Mouse (Mus musculus): ENCODE results near the gene Ces5a. TPM values are rescaled to one million over a fixed set of nuclear protein-coding genes. Genes with fewer than 3 reads are reported as not detected.
"Not testable (repeated sequence)": the region's sequence is repeated elsewhere in the genome, so short reads cannot be mapped to it uniquely, and the experiment has no call there.

Gene Ces5a
- total RNA-seq, 1 experiment, result not detected

GRCm38 (mm10) chr8:93478211-93478610 is 57.4 kb downstream of the Ces5a start:
- DNase-seq (ENCODE audit: low read depth, low spot score), result no peak
- in situ Hi-C loops (cut with MboI; ENCODE audit: low sequenced_read_pairs in 2 of 2, unreplicated experiment in 2 of 2), result no loop called here
- Histone ChIP-seq H3K9ac (ENCODE audit: insufficient read depth, low read depth, low read length, poor library complexity, severe bottlenecking) (no peak overlapping the region), H3K9me3 (ENCODE audit: control insufficient read depth, insufficient read depth, low read depth, low read length) (no peaks in the 10 kb centered on the region), H3K27ac (ENCODE audit: insufficient read depth, low read depth, low read length, poor library complexity, severe bottlenecking) (no peak overlapping the region), H3K36me3 (ENCODE audit: control insufficient read depth, insufficient read depth, low read length, poor library complexity, severe bottlenecking) (no peaks in the 10 kb centered on the region), H3K4me3 (ENCODE audit: insufficient read depth in 1 of 2, low read depth in 1 of 2, low read length in 2 of 2, poor library complexity in 1 of 2, severe bottlenecking in 1 of 2) (no peak overlapping the region), H3K4me1 (ENCODE audit: control insufficient read depth in 2 of 2, insufficient read depth in 2 of 2, low read length in 2 of 2, poor library complexity in 1 of 2) (no peaks in the 10 kb centered on the region)
- TF ChIP-seq CHD2 (IDR thresholded peaks at IDR 0.05; ENCODE audit: low read depth, low read length), result no peak
- no peak for TF ChIP-seq ZC3H11A (IDR thresholded peaks at IDR 0.05; ENCODE audit: borderline replicate concordance, low read depth, low read length)
- TF ChIP-seq MAFK (IDR thresholded peaks at IDR 0.05; ENCODE audit: insufficient read depth, low read depth, low read length), result no peak
- TF ChIP-seq HCFC1 (IDR thresholded peaks at IDR 0.05; ENCODE audit: borderline replicate concordance, insufficient read depth, low read length), result no peak
- no peak for TF ChIP-seq ZNF384 (IDR thresholded peaks at IDR 0.05; ENCODE audit: low read depth, low read length)

DNA sequence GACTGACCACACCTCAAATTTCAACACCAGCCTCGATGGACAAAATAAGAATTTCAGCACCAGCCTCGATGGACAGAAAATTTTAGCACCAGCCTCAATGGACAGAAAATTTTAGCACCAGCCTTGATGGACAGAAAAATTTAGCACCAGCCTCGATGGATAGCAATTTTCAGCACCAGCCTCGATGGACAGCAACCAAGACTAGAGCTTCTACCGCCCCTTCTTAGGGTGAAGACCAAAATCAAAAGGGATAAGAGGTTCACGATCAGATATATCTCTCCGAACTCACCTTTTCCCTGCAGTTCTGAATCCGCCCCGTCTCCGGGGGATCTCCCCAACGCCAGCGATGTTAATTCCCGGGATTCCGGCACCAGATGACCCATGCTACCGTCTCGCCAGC is 65.9 kb downstream of the Ces5a start:
- in situ Hi-C loops (cut with MboI; ENCODE audit: low sequenced_read_pairs in 2 of 2, unreplicated experiment in 2 of 2); H3K9me3 ChIP-seq (ENCODE audit: control insufficient read depth, insufficient read depth, low read depth, low read length); H3K9ac ChIP-seq (ENCODE audit: insufficient read depth, low read depth, low read length, poor library complexity, severe bottlenecking); H3K27ac ChIP-seq (ENCODE audit: insufficient read depth, low read depth, low read length, poor library complexity, severe bottlenecking); H3K36me3 ChIP-seq (ENCODE audit: control insufficient read depth, insufficient read depth, low read length, poor library complexity, severe bottlenecking); H3K4me1 ChIP-seq (ENCODE audit: control insufficient read depth in 2 of 2, insufficient read depth in 2 of 2, low read length in 2 of 2, poor library complexity in 1 of 2); H3K4me3 ChIP-seq (ENCODE audit: insufficient read depth in 1 of 2, low read depth in 1 of 2, low read length in 2 of 2, poor library complexity in 1 of 2, severe bottlenecking in 1 of 2): not testable (repeated sequence)
- peak; percentile 3 for DNase-seq (ENCODE audit: low read depth, low spot score)

DNA sequence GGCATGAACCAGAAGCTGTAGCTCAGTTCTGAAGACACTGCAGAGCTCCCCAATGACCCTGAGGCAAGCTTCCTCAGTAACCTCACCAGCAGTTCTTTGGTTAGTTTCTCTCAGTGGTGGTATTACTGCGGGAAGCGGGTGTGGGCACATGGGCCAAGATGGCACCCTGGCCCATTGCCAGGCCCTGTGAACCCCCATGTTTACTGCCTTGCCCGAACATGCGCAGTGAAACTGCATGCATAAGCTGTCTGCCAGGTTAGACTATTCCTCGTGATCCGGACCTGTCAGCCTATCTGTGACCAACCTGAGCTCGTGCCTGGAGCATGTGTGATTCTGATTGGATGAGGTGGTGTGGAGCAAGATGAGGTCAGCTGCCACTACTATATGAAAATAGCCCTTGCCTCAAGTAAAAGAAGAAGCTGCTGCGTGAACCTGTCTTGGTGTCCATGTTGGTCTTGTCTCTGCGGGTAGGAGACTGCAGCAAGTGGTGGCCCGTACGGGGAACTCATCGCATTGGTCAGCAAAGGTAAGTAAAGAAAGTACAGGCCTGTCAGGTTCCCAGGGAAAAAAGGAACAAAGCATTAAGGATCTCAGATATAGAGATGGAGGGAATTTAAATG is 81.3 kb downstream of the Ces5a start:
- Histone ChIP-seq H3K36me3 (ENCODE audit: control insufficient read depth, insufficient read depth, low read length, poor library complexity, severe bottlenecking) (no peaks in the 10 kb centered on the region), H3K9me3 (ENCODE audit: control insufficient read depth, insufficient read depth, low read depth, low read length) (no peaks in the 10 kb centered on the region), H3K4me3 (ENCODE audit: insufficient read depth in 1 of 2, low read depth in 1 of 2, low read length in 2 of 2, poor library complexity in 1 of 2, severe bottlenecking in 1 of 2) (no peak overlapping the region), H3K27ac (ENCODE audit: insufficient read depth, low read depth, low read length, poor library complexity, severe bottlenecking) (no peak overlapping the region), H3K4me1 (ENCODE audit: control insufficient read depth in 2 of 2, insufficient read depth in 2 of 2, low read length in 2 of 2, poor library complexity in 1 of 2) (no peaks in the 10 kb centered on the region), H3K9ac (ENCODE audit: insufficient read depth, low read depth, low read length, poor library complexity, severe bottlenecking) (no peak overlapping the region)
- in situ Hi-C loops (cut with MboI; ENCODE audit: low sequenced_read_pairs in 2 of 2, unreplicated experiment in 2 of 2), result no loop called here
- DNase-seq (ENCODE audit: low read depth, low spot score), result no peak
- TF ChIP-seq HCFC1 (IDR thresholded peaks at IDR 0.05; ENCODE audit: borderline replicate concordance, insufficient read depth, low read length) (no peak), ZNF384 (IDR thresholded peaks at IDR 0.05; ENCODE audit: low read depth, low read length) (no peak), ZC3H11A (IDR thresholded peaks at IDR 0.05; ENCODE audit: borderline replicate concordance, low read depth, low read length) (no peak), CHD2 (IDR thresholded peaks at IDR 0.05; ENCODE audit: low read depth, low read length) (no peak), MAFK (IDR thresholded peaks at IDR 0.05; ENCODE audit: insufficient read depth, low read depth, low read length) (no peak)

Other genes with a start within 250 kb of the Ces5a start
- gene Ces1g, start 198.5 kb downstream of the Ces5a start, total RNA-seq (2012; rRNA removed), result 0.09 TPM in 1 of 2 replicates, not detected in the other
- not detected in 2 replicates for gene Ces1h, start 156.1 kb downstream of the Ces5a start, total RNA-seq (2012; rRNA removed)